23 mouse cellular contexts compared by ENCODE assay signal in genomic region chr7:46767371-46767770, GRCm38 (mm10). TPM values are rescaled to one million over a fixed set of nuclear protein-coding genes. Genes with fewer than 3 reads are reported as not detected.
DNase-seq lines count a peak whose midpoint lies in the region; ATAC-seq lines count a peak whose summit lies in the region.
"Had no signal": no experiment of that assay in that cellular context is flagged by ENCODE, and none has a peak within 500 bp of the region (broad histone marks: within the 10 kb centered on the region; RNA-seq: fewer than 3 reads in every experiment).

No protein-coding gene starts in this region.

- DNase-seq in heart, adult 11 months = peak; percentile 3
- no peak for DNase-seq in heart, postnatal 10 days
- no peak for DNase-seq in lung, adult 18-20 months
- peak; percentile 29 for DNase-seq in lung, postnatal 10 days
- DNase-seq: adrenal gland, adult 8-10 months; adrenal gland, postnatal 36 days; cerebellum, adult 2 months; cerebellum, postnatal 10 days; gastrocnemius, postnatal 36 days; heart, adult 2 months had no signal

- peak; percentile 84 for ATAC-seq in lung, embryonic 16.5 days (ENCODE audit: low read depth)
- no peak for ATAC-seq in intestine, embryonic 15.5 days
- ATAC-seq in neural tube, embryonic 15.5 days (ENCODE audit: low FRiP score) = no peak
- ATAC-seq: forebrain, embryonic 15.5 days had no signal

- no peak overlapping the region for H3K4me2 ChIP-seq in lung, embryonic 16.5 days (ENCODE audit: low read depth, low read length)
- H3K4me2 ChIP-seq in intestine, embryonic 15.5 days (replicated peaks) = no peak overlapping the region
- no peak overlapping the region for H3K4me2 ChIP-seq in neural tube, embryonic 15.5 days
- H3K4me2 ChIP-seq: forebrain, embryonic 15.5 days; heart, embryonic 11.5 days; heart, embryonic 15.5 days; hindbrain, embryonic 14.5 days had no signal

- H3K9me3 ChIP-seq in lung, embryonic 16.5 days (ENCODE audit: control insufficient read depth, low read length) = no peaks in the 10 kb centered on the region
- H3K9me3 ChIP-seq in intestine, embryonic 15.5 days = no peaks in the 10 kb centered on the region
- no peaks in the 10 kb centered on the region for H3K9me3 ChIP-seq in neural tube, embryonic 15.5 days (replicated peaks)
- H3K9me3 ChIP-seq: embryonic facial prominence, embryonic 10.5 days; forebrain, embryonic 15.5 days; heart, embryonic 15.5 days; hindbrain, embryonic 10.5 days had no signal

- peak overlapping the region; percentile 77; the same call in 1 of the 2 replicates for H3K27ac ChIP-seq in lung, embryonic 16.5 days (ENCODE audit: low read length)
- no peak overlapping the region for H3K27ac ChIP-seq in intestine, embryonic 15.5 days
- no peak overlapping the region for H3K27ac ChIP-seq in neural tube, embryonic 15.5 days (replicated peaks)
- H3K27ac ChIP-seq: embryonic facial prominence, embryonic 10.5 days; forebrain, embryonic 15.5 days; heart, adult 2 months; heart, embryonic 15.5 days; hindbrain, embryonic 10.5 days; hindbrain, embryonic 14.5 days had no signal

- H3K36me3 ChIP-seq in lung, embryonic 16.5 days (ENCODE audit: control insufficient read depth, insufficient read depth, low read length) = peaks cover 25% of the 10 kb centered on the region
- peaks cover 31% of the 10 kb centered on the region for H3K36me3 ChIP-seq in intestine, embryonic 15.5 days
- H3K36me3 ChIP-seq in neural tube, embryonic 15.5 days = peaks cover 72% of the 10 kb centered on the region

- no peak overlapping the region for H3K4me3 ChIP-seq in lung, embryonic 16.5 days (ENCODE audit: low read length)
- H3K4me3 ChIP-seq in intestine, embryonic 15.5 days (replicated peaks) = no peak overlapping the region
- H3K4me3 ChIP-seq in neural tube, embryonic 15.5 days (replicated peaks) = no peak overlapping the region
- H3K4me3 ChIP-seq: embryonic facial prominence, embryonic 10.5 days; forebrain, embryonic 15.5 days; heart, adult 2 months; heart, embryonic 15.5 days; hindbrain, embryonic 10.5 days had no signal

- H3K27me3 ChIP-seq in lung, embryonic 16.5 days (ENCODE audit: control insufficient read depth, insufficient read depth, low read depth, low read length) = no peaks in the 10 kb centered on the region
- H3K27me3 ChIP-seq in intestine, embryonic 15.5 days (replicated peaks) = no peaks in the 10 kb centered on the region
- no peaks in the 10 kb centered on the region for H3K27me3 ChIP-seq in neural tube, embryonic 15.5 days (replicated peaks)
- H3K27me3 ChIP-seq: forebrain, embryonic 15.5 days; heart, embryonic 15.5 days had no signal

- no peaks in the 10 kb centered on the region; the same call in 1 of the 2 replicates for H3K4me1 ChIP-seq in lung, embryonic 16.5 days (replicated peaks; ENCODE audit: control insufficient read depth, insufficient read depth, low read length)
- no peaks in the 10 kb centered on the region for H3K4me1 ChIP-seq in intestine, embryonic 15.5 days (replicated peaks)
- no peaks in the 10 kb centered on the region for H3K4me1 ChIP-seq in neural tube, embryonic 15.5 days
- H3K4me1 ChIP-seq: embryonic facial prominence, embryonic 10.5 days; forebrain, embryonic 15.5 days; heart, embryonic 15.5 days; hindbrain, embryonic 10.5 days had no signal

- intact Hi-C loops in heart, postnatal 10 days (cut with DNase I) = no loop called here

- no peak overlapping the region for H3K9ac ChIP-seq in lung, embryonic 16.5 days (ENCODE audit: low read length)
- no peak overlapping the region for H3K9ac ChIP-seq in intestine, embryonic 15.5 days
- no peak overlapping the region for H3K9ac ChIP-seq in neural tube, embryonic 15.5 days (replicated peaks)
- H3K9ac ChIP-seq: forebrain, embryonic 15.5 days; heart, embryonic 15.5 days; hindbrain, embryonic 14.5 days had no signal

RNA-seq across cellular contexts. Expression of gene Saa2, which starts 15.8 kb away (rescaled TPM):
- not detected for total RNA-seq in heart, postnatal 10 days (2021)
- polyA plus RNA-seq in lung, embryonic 16.5 days (2015; fragmentation: Nextera tagmentation; extraction: Ambion mirVana) = not detected in 2 replicates
- polyA plus RNA-seq in intestine, embryonic 15.5 days (2015; fragmentation: Nextera tagmentation; extraction: Ambion mirVana) = 0.30 TPM in 1 of 2 replicates, not detected in the other
- 0.24 TPM in 1 of 2 replicates, not detected in the other for polyA plus RNA-seq in neural tube, embryonic 15.5 days (2015; fragmentation: Nextera tagmentation; extraction: Ambion mirVana)
- total RNA-seq: adrenal gland, adult 8-10 months; gastrocnemius, adult 8-10 months; gastrocnemius, postnatal 36 days; heart, adult 2 months; heart, postnatal 25 days had no signal
- polyA plus RNA-seq: cerebellum, adult 2 months; embryonic facial prominence, embryonic 14.5 days; forebrain, embryonic 15.5 days; heart, adult 2 months; heart, embryonic 15.5 days; hindbrain, embryonic 14.5 days had no signal

RNA-seq across cellular contexts. Expression of gene Saa1, which starts 24.6 kb away (rescaled TPM):
- total RNA-seq in heart, postnatal 10 days (2021) = not detected
- polyA plus RNA-seq in lung, embryonic 16.5 days (2015; fragmentation: Nextera tagmentation; extraction: Ambion mirVana) = 0.55 TPM in 1 of 2 replicates, not detected in the other
- 0.42 and 0.77 TPM in 2 replicates for polyA plus RNA-seq in intestine, embryonic 15.5 days (2015; fragmentation: Nextera tagmentation; extraction: Ambion mirVana)
- 0.45 and 0.65 TPM in 2 replicates for polyA plus RNA-seq in neural tube, embryonic 15.5 days (2015; fragmentation: Nextera tagmentation; extraction: Ambion mirVana)
- total RNA-seq: adrenal gland, adult 8-10 months; gastrocnemius, adult 8-10 months; gastrocnemius, postnatal 36 days; heart, adult 2 months; heart, postnatal 25 days had no signal
- polyA plus RNA-seq: C2C12; embryonic facial prominence, embryonic 14.5 days; forebrain, embryonic 15.5 days; heart, adult 2 months; heart, embryonic 15.5 days; hindbrain, embryonic 14.5 days had no signal

RNA-seq across cellular contexts. Expression of gene Hps5, which starts 28.5 kb away (rescaled TPM):
- 10 to 100 TPM; 11.6 TPM for total RNA-seq in heart, postnatal 10 days (2021)
- polyA plus RNA-seq in lung, embryonic 16.5 days (2015; fragmentation: Nextera tagmentation; extraction: Ambion mirVana) = 21.4 and 23.5 TPM in 2 replicates
- polyA plus RNA-seq in intestine, embryonic 15.5 days (2015; fragmentation: Nextera tagmentation; extraction: Ambion mirVana) = 23.2 and 23.3 TPM in 2 replicates
- 14.9 and 15.8 TPM in 2 replicates for polyA plus RNA-seq in neural tube, embryonic 15.5 days (2015; fragmentation: Nextera tagmentation; extraction: Ambion mirVana)

RNA-seq across cellular contexts. Expression of gene Gtf2h1, which starts 28.5 kb away (rescaled TPM):
- total RNA-seq in heart, postnatal 10 days (2021) = 10 to 100 TPM; 22.6 to 22.7 TPM
- polyA plus RNA-seq in lung, embryonic 16.5 days (2015; fragmentation: Nextera tagmentation; extraction: Ambion mirVana) = 40.6 and 41.7 TPM in 2 replicates
- 63.3 and 72.8 TPM in 2 replicates for polyA plus RNA-seq in intestine, embryonic 15.5 days (2015; fragmentation: Nextera tagmentation; extraction: Ambion mirVana)
- polyA plus RNA-seq in neural tube, embryonic 15.5 days (2015; fragmentation: Nextera tagmentation; extraction: Ambion mirVana) = 37.0 and 40.9 TPM in 2 replicates

RNA-seq across cellular contexts. Expression of gene Saa4, which starts 35.0 kb away (rescaled TPM):
- total RNA-seq in heart, postnatal 10 days (2021) = not detected
- 0.16 TPM in 1 of 2 replicates, not detected in the other for polyA plus RNA-seq in lung, embryonic 16.5 days (2015; fragmentation: Nextera tagmentation; extraction: Ambion mirVana)
- 0.06 and 0.10 TPM in 2 replicates for polyA plus RNA-seq in intestine, embryonic 15.5 days (2015; fragmentation: Nextera tagmentation; extraction: Ambion mirVana)
- not detected in 2 replicates for polyA plus RNA-seq in neural tube, embryonic 15.5 days (2015; fragmentation: Nextera tagmentation; extraction: Ambion mirVana)
- total RNA-seq: adrenal gland, adult 8-10 months; gastrocnemius, adult 8-10 months; gastrocnemius, postnatal 36 days; heart, adult 2 months; heart, postnatal 25 days had no signal
- polyA plus RNA-seq: C2C12; cerebellum, adult 2 months; embryonic facial prominence, embryonic 10.5 days; embryonic facial prominence, embryonic 14.5 days; forebrain, embryonic 15.5 days; heart, adult 2 months; heart, embryonic 15.5 days; hindbrain, embryonic 10.5 days; hindbrain, embryonic 14.5 days had no signal

Comparison
In these comparisons a context has a peak if more than half of its experiments do, and no peak if none do; other contexts are left out.
1. DNase-seq: peak in heart, adult 11 months (single experiment) and lung, postnatal 10 days (single experiment); none in heart, postnatal 10 days (0 of 2) and lung, adult 18-20 months (0 of 2).